Mouse (Mus musculus) left cerebral cortex, adult 11 months (tissue): ENCODE measurements around the gene Rtn1.

Experiments
- DNase-seq: peaks from one replicate; pipeline ENCODE4 v3.0.0; 2022; ENCODE audit warnings: low spot score

Gene Rtn1

GRCm38 (mm10) chr12:72408954-72409353 is at the start of gene Rtn1:
TSS of gene Rtn1 (minus strand) at chr12:72409054.
- DNase-seq = no peak

GRCm38 (mm10) chr12:72453941-72454340 is 45.1 kb upstream of the Rtn1 start:
- no peak for DNase-seq

- peak; percentile 30 for DNase-seq
Observed at GRCm38 (mm10) chr12:72441839-72442576, 33.2 kb upstream of the Rtn1 start, which contains the start of gene Lrrc9. TSS of gene Lrrc9 (plus strand) at chr12:72441866.

GRCm38 (mm10) chr12:72438961-72439480 is 30.2 kb upstream of the Rtn1 start:
- DNase-seq = no peak

- DNase-seq = no peak
Observed at GRCm38 (mm10) chr12:72437676-72438341, 29.0 kb upstream of the Rtn1 start.

- no peak for DNase-seq
Observed at GRCm38 (mm10) chr12:72433241-72433865, 24.5 kb upstream of the Rtn1 start.

- no peak for DNase-seq
Observed at GRCm38 (mm10) chr12:72432209-72432608, 23.4 kb upstream of the Rtn1 start.

- peak; percentile 75 for DNase-seq
Observed at GRCm38 (mm10) chr12:72427722-72428126, 18.9 kb upstream of the Rtn1 start.

GRCm38 (mm10) chr12:72422681-72423080 is 13.8 kb upstream of the Rtn1 start:
- no peak for DNase-seq

GRCm38 (mm10) chr12:72417762-72418161 is 8.9 kb upstream of the Rtn1 start:
- DNase-seq = peak; percentile 16

GRCm38 (mm10) chr12:72408111-72408891 is 553 bp downstream of the Rtn1 start:
- peak; percentile 37 for DNase-seq

- DNase-seq = no peak
Observed at GRCm38 (mm10) chr12:72407721-72408110, 1.1 kb downstream of the Rtn1 start.

- DNase-seq = no peak
Observed at GRCm38 (mm10) chr12:72407146-72407545, 1.7 kb downstream of the Rtn1 start.

GRCm38 (mm10) chr12:72405031-72405430 is 3.8 kb downstream of the Rtn1 start:
- DNase-seq = no peak

GRCm38 (mm10) chr12:72393046-72393805 is 15.6 kb downstream of the Rtn1 start:
- DNase-seq = no peak

GRCm38 (mm10) chr12:72390346-72390745 is 18.5 kb downstream of the Rtn1 start:
- no peak for DNase-seq

GRCm38 (mm10) chr12:72389377-72390103 is 19.3 kb downstream of the Rtn1 start:
- DNase-seq = no peak

- DNase-seq = no peak
Observed at GRCm38 (mm10) chr12:72388835-72389234, 20.0 kb downstream of the Rtn1 start.

GRCm38 (mm10) chr12:72388135-72388534 is 20.7 kb downstream of the Rtn1 start:
- DNase-seq = no peak

GRCm38 (mm10) chr12:72376309-72376708 is 32.5 kb downstream of the Rtn1 start:
- no peak for DNase-seq

GRCm38 (mm10) chr12:72374823-72375225 is 34.0 kb downstream of the Rtn1 start:
- DNase-seq = no peak
